Mouse (Mus musculus): ENCODE measurements around the gene Trip12. TPM values are rescaled to one million over a fixed set of nuclear protein-coding genes. Genes with fewer than 3 reads are reported as not detected.

Trip12 gene
- polyA plus RNA-seq, 1 experiment = 159 TPM

DNA sequence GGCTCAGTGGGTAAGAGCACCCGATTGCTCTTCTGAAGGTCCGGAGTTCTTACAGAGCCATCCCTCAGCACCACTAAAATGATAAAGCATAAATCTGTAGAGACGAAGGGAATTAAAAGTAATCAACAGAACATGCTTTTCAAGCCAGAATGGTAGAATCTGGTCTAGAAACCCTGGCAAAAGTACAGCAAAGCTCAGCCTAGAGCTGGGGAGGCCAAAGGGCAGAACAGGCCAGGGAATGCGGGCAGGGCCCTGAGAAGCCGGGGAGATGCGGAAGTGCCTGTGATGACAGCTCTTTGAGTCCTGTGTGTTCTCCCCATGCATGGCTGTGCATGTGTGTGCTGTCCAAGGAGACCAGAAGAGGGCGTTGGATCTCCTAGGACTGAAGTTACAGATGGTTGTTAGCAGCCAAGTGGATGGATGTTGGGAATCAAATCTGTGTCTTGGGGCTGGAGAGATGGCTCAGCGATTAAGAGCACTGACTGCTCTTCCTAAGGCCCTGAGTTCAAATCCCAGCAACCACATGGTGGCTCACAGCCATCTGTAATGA is 39.3 kb upstream of the Trip12 start:
- TF ChIP-seq POLR2A (IDR thresholded peaks at IDR 0.05; ENCODE audit: borderline replicate concordance, low read depth, low read length) (no peak), CTCF (IDR thresholded peaks at IDR 0.05; ENCODE audit: low read depth, low read length) (no peak)
- Histone ChIP-seq H3K4me1 (ENCODE audit: control insufficient read depth, insufficient read depth, low read length) (peaks cover 27% of the 10 kb centered on the region), H3K4me3 (ENCODE audit: insufficient read depth, low read length) (no peak overlapping the region), H3K27ac (ENCODE audit: insufficient read depth, low read depth, low read length) (no peak overlapping the region)

DNA sequence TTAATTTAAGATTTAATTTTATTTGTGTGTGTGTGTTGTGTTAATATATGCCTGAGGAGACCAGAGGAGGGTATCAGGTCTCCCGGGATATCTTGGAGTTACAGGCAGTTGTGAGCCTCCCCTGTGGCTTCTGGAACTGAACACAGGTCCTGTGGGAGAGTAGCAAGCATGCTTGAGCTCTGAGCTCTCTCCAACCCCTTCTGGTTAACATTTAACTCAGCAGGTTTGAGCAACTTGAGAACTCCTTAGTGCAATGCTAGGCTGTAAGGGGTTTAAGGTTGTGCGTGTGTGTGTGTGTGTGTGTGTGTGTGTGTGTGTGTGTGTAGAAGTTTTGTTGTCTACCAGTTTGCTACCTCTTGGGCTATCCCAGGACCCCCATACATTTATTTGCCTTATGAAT is 37.3 kb upstream of the Trip12 start:
- no peak overlapping the region for H3K27ac ChIP-seq (ENCODE audit: insufficient read depth, low read depth, low read length)
- H3K4me3 ChIP-seq (ENCODE audit: insufficient read depth, low read length) = no peak overlapping the region
- peaks cover 26% of the 10 kb centered on the region for H3K4me1 ChIP-seq (ENCODE audit: control insufficient read depth, insufficient read depth, low read length)
- TF ChIP-seq CTCF (IDR thresholded peaks at IDR 0.05; ENCODE audit: low read depth, low read length) = no peak
- TF ChIP-seq POLR2A (IDR thresholded peaks at IDR 0.05; ENCODE audit: borderline replicate concordance, low read depth, low read length) = no peak

DNA sequence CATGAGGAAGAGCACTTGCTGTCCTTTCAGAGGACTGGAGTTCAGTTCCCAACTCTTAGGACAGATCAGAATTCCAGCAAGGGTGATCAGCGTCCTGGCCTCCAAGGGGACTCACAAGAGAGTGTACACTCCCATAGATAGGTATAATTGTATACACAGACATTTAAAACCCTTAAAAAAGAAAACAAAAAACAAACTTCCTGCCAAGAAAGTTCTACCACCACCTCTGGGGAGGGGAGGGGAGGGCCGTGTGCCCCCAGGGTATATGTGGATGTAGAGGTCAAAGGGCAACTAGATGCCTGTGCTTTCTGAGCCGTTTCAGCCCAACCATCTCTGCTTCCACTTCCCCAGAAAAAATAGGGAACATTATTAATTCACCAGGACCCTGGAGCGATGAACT is 32.6 kb upstream of the Trip12 start:
- Histone ChIP-seq H3K4me1 (ENCODE audit: control insufficient read depth, insufficient read depth, low read length) (peaks cover 15% of the 10 kb centered on the region), H3K4me3 (ENCODE audit: insufficient read depth, low read length) (no peak overlapping the region), H3K27ac (ENCODE audit: insufficient read depth, low read depth, low read length) (no peak overlapping the region)
- TF ChIP-seq CTCF (IDR thresholded peaks at IDR 0.05; ENCODE audit: low read depth, low read length) (no peak), POLR2A (IDR thresholded peaks at IDR 0.05; ENCODE audit: borderline replicate concordance, low read depth, low read length) (no peak)

DNA sequence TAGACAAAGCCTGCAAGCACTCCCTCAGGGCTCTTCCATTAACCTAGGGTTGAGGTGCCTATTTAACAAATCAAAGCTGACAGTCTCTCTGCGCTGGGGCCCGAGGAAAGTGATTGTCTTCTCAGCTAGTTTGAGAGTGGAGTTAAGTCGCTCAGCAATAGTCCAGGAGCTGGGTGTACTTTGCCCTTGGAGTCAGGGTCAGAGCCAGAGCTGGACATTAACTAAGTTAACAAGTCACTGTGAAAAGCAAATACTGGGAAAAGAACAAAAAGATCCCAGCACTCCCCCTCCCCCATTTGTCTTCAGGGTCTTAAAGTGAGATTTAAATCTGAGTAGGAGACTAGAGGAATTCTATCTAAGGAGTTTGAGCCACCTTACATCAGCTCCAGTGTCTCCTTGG is 31.8 kb upstream of the Trip12 start:
- H3K4me1 ChIP-seq (ENCODE audit: control insufficient read depth, insufficient read depth, low read length) = peaks cover 15% of the 10 kb centered on the region
- TF ChIP-seq CTCF (IDR thresholded peaks at IDR 0.05; ENCODE audit: low read depth, low read length) (no peak), POLR2A (IDR thresholded peaks at IDR 0.05; ENCODE audit: borderline replicate concordance, low read depth, low read length) (no peak)
- H3K27ac ChIP-seq (ENCODE audit: insufficient read depth, low read depth, low read length) = no peak overlapping the region
- H3K4me3 ChIP-seq (ENCODE audit: insufficient read depth, low read length) = no peak overlapping the region

DNA sequence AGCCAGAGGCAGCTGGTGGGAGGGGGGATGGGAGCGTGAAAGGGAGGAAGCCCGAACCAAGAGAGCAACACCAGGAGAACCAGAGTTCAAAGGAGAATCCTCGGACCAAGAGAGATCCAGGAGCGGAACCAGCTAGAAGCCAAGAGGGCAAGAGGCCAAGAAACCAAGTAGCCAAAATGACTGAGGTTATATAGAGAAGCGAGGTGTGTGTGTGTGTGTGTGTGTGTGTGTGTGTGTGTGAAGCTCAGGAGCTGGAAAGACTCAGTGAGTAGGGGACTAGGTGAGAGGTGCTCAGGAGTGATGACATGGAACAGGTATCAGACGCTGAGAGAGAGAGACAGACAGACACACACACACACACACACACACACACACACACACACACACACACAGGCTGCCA is 30.8 kb upstream of the Trip12 start:
- H3K4me3 ChIP-seq (ENCODE audit: insufficient read depth, low read length) = no peak overlapping the region
- H3K4me1 ChIP-seq (ENCODE audit: control insufficient read depth, insufficient read depth, low read length) = peaks cover 15% of the 10 kb centered on the region
- no peak overlapping the region for H3K27ac ChIP-seq (ENCODE audit: insufficient read depth, low read depth, low read length)
- TF ChIP-seq POLR2A (IDR thresholded peaks at IDR 0.05; ENCODE audit: borderline replicate concordance, low read depth, low read length) (no peak), CTCF (IDR thresholded peaks at IDR 0.05; ENCODE audit: low read depth, low read length) (no peak)

DNA sequence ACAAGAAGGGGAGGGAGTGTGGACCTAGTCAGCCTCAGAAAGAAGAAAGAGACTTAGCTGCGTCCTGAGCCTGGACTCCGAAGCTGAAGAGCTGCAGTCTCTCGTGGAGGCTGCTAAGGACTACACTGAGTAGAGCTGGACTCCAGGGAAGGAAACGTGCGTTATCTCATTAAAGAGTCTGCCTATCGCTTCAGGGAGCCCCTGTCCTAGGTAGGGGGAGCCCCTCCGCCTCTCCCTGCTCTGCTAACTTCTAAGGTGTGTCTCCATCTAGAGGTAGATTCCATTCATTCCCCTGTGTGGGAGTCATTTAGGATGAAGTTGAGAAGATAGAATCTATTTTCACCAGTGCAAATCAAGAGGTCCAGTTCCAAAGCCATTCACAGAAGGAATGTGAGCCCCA is 29.2 kb upstream of the Trip12 start:
- H3K4me3 ChIP-seq (ENCODE audit: insufficient read depth, low read length) = no peak overlapping the region
- H3K4me1 ChIP-seq (ENCODE audit: control insufficient read depth, insufficient read depth, low read length) = peaks cover 13% of the 10 kb centered on the region
- no peak for TF ChIP-seq POLR2A (IDR thresholded peaks at IDR 0.05; ENCODE audit: borderline replicate concordance, low read depth, low read length)
- TF ChIP-seq CTCF (IDR thresholded peaks at IDR 0.05; ENCODE audit: low read depth, low read length) = no peak
- H3K27ac ChIP-seq (ENCODE audit: insufficient read depth, low read depth, low read length) = no peak overlapping the region

DNA sequence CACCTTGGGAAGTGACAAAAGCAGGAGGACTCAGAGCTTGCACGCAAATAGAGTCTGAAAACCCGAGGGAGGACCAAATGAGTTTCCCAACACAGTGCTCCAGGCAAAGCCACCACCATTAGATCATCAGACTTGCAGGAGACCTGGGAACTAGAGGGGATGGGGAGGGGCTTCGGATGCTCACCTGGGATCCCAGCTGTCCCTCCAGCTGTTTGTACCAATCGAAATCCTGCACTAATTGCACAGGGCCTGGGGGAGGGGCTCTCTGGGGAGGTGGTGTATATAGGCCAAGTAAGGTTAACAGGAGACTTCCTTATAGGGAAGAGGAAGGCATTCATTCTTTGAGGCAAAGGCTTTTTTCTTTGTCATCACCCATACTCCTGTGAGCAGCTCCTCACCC is 28.5 kb upstream of the Trip12 start:
- H3K4me3 ChIP-seq (ENCODE audit: insufficient read depth, low read length) = no peak overlapping the region
- TF ChIP-seq CTCF (IDR thresholded peaks at IDR 0.05; ENCODE audit: low read depth, low read length) (no peak), POLR2A (IDR thresholded peaks at IDR 0.05; ENCODE audit: borderline replicate concordance, low read depth, low read length) (no peak)
- peaks cover 12% of the 10 kb centered on the region for H3K4me1 ChIP-seq (ENCODE audit: control insufficient read depth, insufficient read depth, low read length)
- no peak overlapping the region for H3K27ac ChIP-seq (ENCODE audit: insufficient read depth, low read depth, low read length)

DNA sequence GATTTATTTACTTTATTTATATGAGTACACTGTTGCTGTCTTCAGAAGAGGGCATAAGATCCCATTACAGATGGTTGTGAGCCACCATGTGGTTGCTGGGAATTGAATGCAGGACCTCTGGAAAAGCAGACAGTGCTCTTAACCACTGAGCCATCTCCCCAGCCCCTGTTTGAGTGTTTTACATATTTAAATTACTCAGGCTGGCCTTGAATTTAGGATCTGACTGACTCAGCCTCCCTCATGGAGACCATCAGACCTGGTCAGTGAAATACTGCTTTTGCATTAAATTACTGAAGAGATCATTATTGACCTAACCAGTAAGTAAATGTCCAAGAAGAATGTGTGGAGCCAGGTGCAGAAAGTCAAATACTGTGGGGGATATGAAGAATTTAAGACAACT is 28.0 kb upstream of the Trip12 start:
- Histone ChIP-seq H3K27ac (ENCODE audit: insufficient read depth, low read depth, low read length) (no peak overlapping the region), H3K4me3 (ENCODE audit: insufficient read depth, low read length) (no peak overlapping the region), H3K4me1 (ENCODE audit: control insufficient read depth, insufficient read depth, low read length) (peaks cover 9% of the 10 kb centered on the region)
- TF ChIP-seq CTCF (IDR thresholded peaks at IDR 0.05; ENCODE audit: low read depth, low read length) = no peak

DNA sequence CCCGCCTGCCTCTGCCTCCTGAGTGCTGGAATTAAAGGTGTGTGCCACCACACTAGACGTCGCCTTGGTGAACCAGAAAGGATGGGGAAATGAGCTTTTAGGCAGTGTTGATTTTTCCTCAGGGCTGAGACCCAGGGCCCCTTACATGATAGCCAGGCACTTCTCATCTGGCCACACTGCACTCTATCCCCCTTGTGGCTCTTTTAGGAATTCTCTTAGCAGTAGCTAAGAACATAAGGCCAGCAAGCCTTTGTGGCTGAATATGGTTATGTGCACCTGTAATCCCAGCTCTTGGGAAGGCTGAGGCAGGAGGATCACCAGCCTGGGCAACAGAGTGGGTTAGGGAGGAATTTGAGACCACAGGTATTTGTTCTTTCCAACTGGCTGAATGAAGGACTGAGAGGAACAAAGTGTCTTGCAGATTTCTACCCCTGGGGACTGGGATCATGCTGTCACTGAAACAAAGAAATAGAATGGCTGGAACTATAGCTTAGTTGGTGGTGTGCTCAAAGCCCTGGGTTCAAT is 26.5 kb upstream of the Trip12 start:
- H3K4me3 ChIP-seq (ENCODE audit: insufficient read depth, low read length) = no peak overlapping the region
- TF ChIP-seq CTCF (IDR thresholded peaks at IDR 0.05; ENCODE audit: low read depth, low read length) (no peak), POLR2A (IDR thresholded peaks at IDR 0.05; ENCODE audit: borderline replicate concordance, low read depth, low read length) (no peak)
- no peak overlapping the region for H3K27ac ChIP-seq (ENCODE audit: insufficient read depth, low read depth, low read length)
- peaks cover 9% of the 10 kb centered on the region for H3K4me1 ChIP-seq (ENCODE audit: control insufficient read depth, insufficient read depth, low read length)

DNA sequence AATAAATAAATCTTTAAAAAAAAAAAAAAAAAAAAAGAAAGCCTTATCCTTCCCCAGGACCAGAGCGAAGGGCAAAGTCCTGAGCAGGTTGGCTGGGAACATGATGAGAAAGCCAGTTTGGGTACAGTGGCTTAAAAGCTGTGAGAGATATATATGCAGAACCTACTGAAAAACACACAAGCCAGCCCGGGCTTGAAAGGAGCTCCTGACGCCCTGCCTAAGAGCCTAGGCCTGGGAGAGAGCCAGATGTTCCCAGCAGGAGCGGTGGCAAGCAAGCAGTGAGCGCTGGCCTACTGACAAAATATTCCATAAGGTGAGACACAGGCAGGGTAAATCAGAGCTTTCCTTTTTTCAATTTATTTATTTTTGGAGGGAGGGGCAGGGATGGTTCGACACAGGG is 25.9 kb upstream of the Trip12 start:
- TF ChIP-seq CTCF (IDR thresholded peaks at IDR 0.05; ENCODE audit: low read depth, low read length) (no peak), POLR2A (IDR thresholded peaks at IDR 0.05; ENCODE audit: borderline replicate concordance, low read depth, low read length) (no peak)
- Histone ChIP-seq H3K4me3 (ENCODE audit: insufficient read depth, low read length) (no peak overlapping the region), H3K4me1 (ENCODE audit: control insufficient read depth, insufficient read depth, low read length) (peaks cover 9% of the 10 kb centered on the region), H3K27ac (ENCODE audit: insufficient read depth, low read depth, low read length) (no peak overlapping the region)

DNA sequence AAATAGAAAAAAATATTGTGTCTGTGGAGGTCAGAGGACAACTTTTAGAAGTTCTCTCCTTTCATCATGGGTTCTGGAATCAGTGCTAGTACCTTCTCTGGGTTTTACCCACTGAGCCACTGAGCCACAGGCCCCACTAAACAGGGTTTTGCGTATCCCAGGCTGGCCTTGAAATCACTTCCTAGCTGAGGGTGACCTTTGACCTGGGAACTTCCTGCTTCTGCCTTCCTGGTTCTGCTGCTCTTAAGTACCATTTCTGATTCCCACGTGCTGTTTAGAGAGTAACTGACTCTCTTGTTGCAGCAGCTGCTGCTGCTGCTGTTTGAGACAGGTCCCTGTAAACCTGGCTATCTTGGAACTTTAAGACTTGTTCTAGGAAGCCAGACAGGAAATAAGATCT is 24.3 kb upstream of the Trip12 start:
- TF ChIP-seq POLR2A (IDR thresholded peaks at IDR 0.05; ENCODE audit: borderline replicate concordance, low read depth, low read length) (no peak), CTCF (IDR thresholded peaks at IDR 0.05; ENCODE audit: low read depth, low read length) (no peak)
- peaks cover 9% of the 10 kb centered on the region for H3K4me1 ChIP-seq (ENCODE audit: control insufficient read depth, insufficient read depth, low read length)
- H3K27ac ChIP-seq (ENCODE audit: insufficient read depth, low read depth, low read length) = peak overlapping the region; percentile 59
- H3K4me3 ChIP-seq (ENCODE audit: insufficient read depth, low read length) = no peak overlapping the region

Data from bone marrow macrophage, adult 2 months (primary cell).